ENCODE assay signal across 14 mouse cellular contexts in genomic region chr19:23467011-23467410, GRCm38 (mm10).
"Had no signal": no experiment of that assay in that cellular context is flagged by ENCODE, and none has a peak within 500 bp of the region (broad histone marks: within the 10 kb centered on the region; RNA-seq: fewer than 3 reads in every experiment).

No protein-coding gene starts in this region.

- H3K9me3 ChIP-seq: intestine, embryonic 15.5 days; kidney, embryonic 15.5 days; limb, embryonic 13.5 days; midbrain, embryonic 15.5 days had no signal

- DNase-seq: kidney, adult 2 months; kidney, postnatal 25 days; layer of hippocampus, adult 9-11 months; layer of hippocampus, postnatal 36 days; lung, adult 2 months; right cerebral cortex, postnatal 14 days; thymus, postnatal 4 days had no signal

- H3K27me3 ChIP-seq: intestine, embryonic 15.5 days; kidney, embryonic 15.5 days; limb, embryonic 13.5 days; midbrain, embryonic 15.5 days had no signal

- H3K9ac ChIP-seq: intestine, embryonic 15.5 days; kidney, embryonic 15.5 days; limb, embryonic 13.5 days; liver, embryonic 14.5 days; midbrain, embryonic 15.5 days had no signal

- H3K36me3 ChIP-seq: intestine, embryonic 15.5 days; kidney, embryonic 15.5 days; limb, embryonic 13.5 days; midbrain, embryonic 15.5 days had no signal

- H3K27ac ChIP-seq: intestine, embryonic 15.5 days; kidney, embryonic 15.5 days; limb, embryonic 13.5 days; liver, embryonic 14.5 days; midbrain, embryonic 15.5 days had no signal

- ATAC-seq: intestine, embryonic 15.5 days; lung, postnatal 0 days; midbrain, embryonic 15.5 days had no signal

- H3K4me1 ChIP-seq: intestine, embryonic 15.5 days; limb, embryonic 13.5 days; midbrain, embryonic 15.5 days had no signal

- H3K4me2 ChIP-seq: intestine, embryonic 15.5 days; kidney, embryonic 15.5 days; limb, embryonic 13.5 days; midbrain, embryonic 11.5 days; midbrain, embryonic 15.5 days had no signal

- H3K4me3 ChIP-seq: intestine, embryonic 15.5 days; kidney, embryonic 15.5 days; limb, embryonic 13.5 days; midbrain, embryonic 15.5 days had no signal
